Mouse (Mus musculus) lung, postnatal 0 days (tissue): ENCODE results near the gene Mcm3ap. TPM values are rescaled to one million over a fixed set of nuclear protein-coding genes. Genes with fewer than 3 reads are reported as not detected.
A peak's percentile ranks its signal among the peaks of the same experiment; 100 is the strongest.

ENCODE experiments used
- ATAC-seq: fragments of 200-750 bp; cut with Nextera tagmentation; 2 replicates; pipeline ENCODE4 v1.8.0; 2017; ENCODE audit warnings: moderate library complexity
- DNase-seq: peaks from one replicate; pipeline ENCODE4 v3.0.0-alpha.2; 2016; ENCODE audit warnings: low spot score
- H3K27ac ChIP-seq: fragments of 300-500 bp; sonication (generic); 2 replicates; pipeline ENCODE4 v1.5.1; 2014; ENCODE audit warnings: antibody characterized with exemption, mild to moderate bottlenecking, low read length, mixed read lengths
- H3K27me3 ChIP-seq: fragments of 300-500 bp; sonication (generic); replicated peaks from 2 replicates; pipeline ENCODE4 v1.6.1; 2014; ENCODE audit warnings: low read length, mixed read lengths; ENCODE audit not compliant: insufficient read depth
- H3K36me3 ChIP-seq: fragments of 300-500 bp; sonication (generic); 2 replicates; pipeline ENCODE4 v1.6.1; 2014; ENCODE audit warnings: low read length, mixed read lengths; ENCODE audit not compliant: insufficient read depth
- H3K4me1 ChIP-seq: fragments of 300-500 bp; sonication (generic); 2 replicates; pipeline ENCODE4 v1.6.1; 2014; ENCODE audit warnings: antibody characterized with exemption, low read depth, low read length, mixed read lengths; ENCODE audit not compliant: insufficient read depth
- H3K4me2 ChIP-seq: fragments of 300-500 bp; sonication (generic); replicated peaks from 2 replicates; pipeline ENCODE4 v1.6.1; 2014; ENCODE audit warnings: low read depth, mild to moderate bottlenecking, low read length, moderate library complexity, mixed read lengths
- H3K4me3 ChIP-seq: fragments of 300-500 bp; sonication (generic); 2 replicates; pipeline ENCODE4 v1.5.1; 2014; ENCODE audit warnings: low read depth, low read length
- H3K9ac ChIP-seq: fragments of 300-500 bp; sonication (generic); replicated peaks from 2 replicates; pipeline ENCODE4 v1.6.1; 2014; ENCODE audit warnings: low read depth, mild to moderate bottlenecking
- H3K9me3 ChIP-seq: fragments of 300-500 bp; sonication (generic); 2 replicates; pipeline ENCODE4 v1.6.1; 2016; ENCODE audit warnings: low read length, mixed read lengths
- CTCF ChIP-seq: IDR thresholded peaks from 2 replicates; pipeline ENCODE4 v1.5.1; 2016; ENCODE audit warnings: antibody characterized with exemption, mild to moderate bottlenecking
- EP300 ChIP-seq: IDR thresholded peaks from 2 replicates; pipeline ENCODE4 v1.6.1; 2016; ENCODE audit warnings: antibody characterized with exemption, mild to moderate bottlenecking, control low read depth
- WGBS: fragments of 180-500 bp; shearing (Covaris S2); extraction: QIAGEN DNeasy Blood & Tissue Kit; methylation state at CpG from one replicate; pipeline ENCODE4 v1.1.7; 2014; 5-methylcytosine and 5-hydroxymethylcytosine counted together
- polyA plus RNA-seq: library from polyadenylated mRNA; unstranded; fragments of >200 nt; fragmentation: Nextera tagmentation; extraction: Ambion mirVana; gene quantifications from 2 replicates; pipeline ENCODE4 v1.2.1, GENCODE M21; 2015

The Mcm3ap gene
- polyA plus RNA-seq, 1 experiment from 2014 or later, result 41.9 TPM

- Histone ChIP-seq H3K4me1 (no peaks in the 10 kb centered on the region), H3K27me3 (no peaks in the 10 kb centered on the region), H3K9me3 (no peaks in the 10 kb centered on the region), H3K4me2 (no peak overlapping the region), H3K4me3 (no peak overlapping the region), H3K36me3 (peaks cover 34% of the 10 kb centered on the region; the same call in 1 of the 2 replicates), H3K9ac (no peak overlapping the region), H3K27ac (no peak overlapping the region)
- no peak for TF ChIP-seq EP300
- no peak for TF ChIP-seq CTCF
- DNase-seq (no peak), ATAC-seq (no peak)
- WGBS, result 85% methylated on average over 7 of the region's 7 CpGs
Observed at GRCm38 (mm10) chr10:76505865-76506264, 37.1 kb downstream of the Mcm3ap start.

DNA sequence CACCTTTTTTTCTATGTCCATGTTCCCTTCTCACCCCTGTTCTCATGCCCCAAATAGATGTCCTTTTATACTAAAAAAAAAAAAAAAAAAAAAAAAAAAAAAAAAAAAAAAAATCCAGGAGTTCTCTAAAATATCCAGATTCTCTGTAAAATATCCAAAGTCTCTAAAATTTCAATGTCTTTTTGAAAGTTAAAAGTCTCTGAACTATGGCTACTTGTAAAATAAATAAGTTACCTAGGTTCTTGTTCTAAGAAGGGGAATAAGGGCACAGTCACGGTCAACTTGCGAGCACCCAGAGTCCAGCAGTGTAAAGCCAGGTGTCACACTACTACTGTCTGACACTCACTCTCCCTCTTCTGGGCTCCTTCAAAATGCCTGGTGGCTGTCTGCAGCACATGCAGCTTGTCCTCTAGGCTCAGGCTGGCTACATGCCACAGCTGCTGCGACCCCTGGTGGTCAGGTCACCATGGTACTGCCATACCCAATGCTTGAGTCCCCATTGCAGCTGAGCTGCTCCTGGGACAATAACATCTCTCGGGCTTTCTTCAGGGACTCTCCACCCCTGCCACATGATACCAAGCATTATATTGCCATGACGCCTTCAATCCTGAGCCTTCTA lies 44.3 kb downstream of the Mcm3ap start:
- H3K27ac ChIP-seq, result no peak overlapping the region
- peak; percentile 87 for ATAC-seq
- no peak for TF ChIP-seq EP300
- peak; percentile 91 for TF ChIP-seq CTCF
- H3K4me2 ChIP-seq, result no peak overlapping the region
- DNase-seq, result peak; percentile 87
- H3K4me3 ChIP-seq, result no peak overlapping the region
- WGBS, result 46% methylated on average over 5 of the region's 5 CpGs
- no peaks in the 10 kb centered on the region for H3K9me3 ChIP-seq
- H3K36me3 ChIP-seq, result peaks cover 27% of the 10 kb centered on the region; the same call in 1 of the 2 replicates
- no peaks in the 10 kb centered on the region for H3K27me3 ChIP-seq
- H3K4me1 ChIP-seq, result no peaks in the 10 kb centered on the region
- H3K9ac ChIP-seq, result no peak overlapping the region

DNA sequence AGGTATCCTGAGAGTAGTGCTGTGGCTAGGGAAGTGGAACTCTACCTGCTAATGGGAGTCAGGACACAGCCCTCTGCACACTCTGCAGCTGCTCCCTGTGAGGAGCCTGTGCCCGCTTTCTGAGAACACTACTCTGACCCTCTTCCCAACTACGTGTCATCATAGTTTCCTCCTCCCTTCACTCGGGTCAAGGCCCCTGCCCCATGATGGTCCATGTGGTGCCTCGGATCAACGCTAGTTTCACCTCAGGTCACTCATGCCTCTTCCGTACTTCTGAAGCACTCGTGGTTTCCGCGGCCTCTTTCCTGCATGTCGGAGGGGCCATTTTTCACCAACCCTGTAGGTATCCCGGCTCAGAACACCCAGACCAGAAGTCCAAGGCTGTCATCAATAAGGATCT lies 62.2 kb downstream of the Mcm3ap start:
- no peaks in the 10 kb centered on the region for H3K9me3 ChIP-seq
- no peaks in the 10 kb centered on the region for H3K27me3 ChIP-seq
- H3K4me2 ChIP-seq, result peak overlapping the region; percentile 76
- H3K4me1 ChIP-seq, result peaks cover 4% of the 10 kb centered on the region; the same call in 1 of the 2 replicates
- 4% methylated on average over 11 of the region's 11 CpGs for WGBS
- H3K9ac ChIP-seq, result no peak overlapping the region; the same call in 1 of the 2 replicates
- DNase-seq (no peak), ATAC-seq (no peak)
- no peak for TF ChIP-seq EP300
- TF ChIP-seq CTCF, result no peak
- no peaks in the 10 kb centered on the region for H3K36me3 ChIP-seq
- no peak overlapping the region for H3K27ac ChIP-seq
- H3K4me3 ChIP-seq, result peak overlapping the region; percentile 47

DNA sequence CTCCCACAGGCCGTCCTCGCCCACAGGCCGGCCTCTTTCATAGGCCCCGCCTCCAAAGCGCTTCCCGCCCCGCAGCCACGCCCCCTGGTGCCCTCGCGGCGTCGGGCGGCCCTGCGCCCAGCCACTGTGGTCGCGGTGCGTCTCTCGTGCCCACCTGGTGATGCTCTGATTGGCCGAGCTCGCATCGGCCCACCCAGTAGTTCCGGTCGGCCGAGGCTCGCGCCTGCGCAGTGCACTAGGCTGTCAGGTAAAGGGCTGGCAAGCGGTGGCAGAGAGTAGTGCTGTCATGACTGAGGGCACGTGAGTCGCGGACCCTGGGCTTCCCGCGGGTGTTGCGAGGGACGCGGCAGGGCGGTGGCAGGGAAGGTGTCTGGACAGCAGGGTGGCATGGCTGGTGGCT lies 62.6 kb downstream of the Mcm3ap start, which contains the start of gene Lss:
TSS of gene Lss (plus strand) at position 214 of the 400 bp plus-strand sequence.
- Histone ChIP-seq H3K36me3 (no peaks in the 10 kb centered on the region), H3K4me1 (peaks cover 4% of the 10 kb centered on the region; the same call in 1 of the 2 replicates), H3K9ac (peak within 1 kb of the TSS; percentile 45), H3K4me3 (peak within 1 kb of the TSS; percentile 47), H3K27me3 (no peaks in the 10 kb centered on the region), H3K4me2 (peak within 1 kb of the TSS; percentile 76), H3K27ac (peak within 1 kb of the TSS; percentile 11; the same call in 1 of the 2 replicates), H3K9me3 (no peaks in the 10 kb centered on the region)
- ATAC-seq (peak; percentile 100), DNase-seq (peak; percentile 97)
- 0% methylated on average over 32 of the region's 37 CpGs for WGBS
- TF ChIP-seq EP300 (no peak), CTCF (peak; percentile 57)

DNA sequence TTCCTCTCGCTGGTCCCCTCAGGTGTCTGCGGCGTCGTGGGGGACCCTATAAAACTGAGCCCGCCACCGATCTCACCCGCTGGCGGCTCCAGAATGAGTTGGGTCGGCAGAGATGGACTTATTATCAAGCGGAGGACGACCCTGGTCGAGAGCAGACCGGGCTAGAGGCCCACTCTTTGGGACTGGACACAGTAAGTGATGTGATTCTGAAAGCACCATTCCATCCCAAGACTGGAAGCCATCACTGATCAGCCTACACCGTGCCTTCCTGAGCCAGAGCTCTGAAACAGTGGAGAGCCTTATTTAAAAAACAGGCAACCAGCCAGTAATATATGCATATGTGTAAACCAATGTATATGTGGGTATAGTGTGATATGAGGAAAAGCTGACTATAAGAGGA lies 63.1 kb downstream of the Mcm3ap start:
- peak overlapping the region; percentile 45 for H3K9ac ChIP-seq
- no peak for TF ChIP-seq EP300
- no peak for TF ChIP-seq CTCF
- no peaks in the 10 kb centered on the region for H3K27me3 ChIP-seq
- H3K36me3 ChIP-seq, result no peaks in the 10 kb centered on the region
- 3% methylated on average over 14 of the region's 14 CpGs for WGBS
- H3K4me3 ChIP-seq, result peak overlapping the region; percentile 47
- H3K4me2 ChIP-seq, result peak overlapping the region; percentile 76
- H3K4me1 ChIP-seq, result peaks cover 4% of the 10 kb centered on the region; the same call in 1 of the 2 replicates
- H3K27ac ChIP-seq, result peak overlapping the region; percentile 11; the same call in 1 of the 2 replicates
- no peak; the same call in 1 of the 2 replicates for ATAC-seq
- no peak for DNase-seq
- no peaks in the 10 kb centered on the region for H3K9me3 ChIP-seq

DNA sequence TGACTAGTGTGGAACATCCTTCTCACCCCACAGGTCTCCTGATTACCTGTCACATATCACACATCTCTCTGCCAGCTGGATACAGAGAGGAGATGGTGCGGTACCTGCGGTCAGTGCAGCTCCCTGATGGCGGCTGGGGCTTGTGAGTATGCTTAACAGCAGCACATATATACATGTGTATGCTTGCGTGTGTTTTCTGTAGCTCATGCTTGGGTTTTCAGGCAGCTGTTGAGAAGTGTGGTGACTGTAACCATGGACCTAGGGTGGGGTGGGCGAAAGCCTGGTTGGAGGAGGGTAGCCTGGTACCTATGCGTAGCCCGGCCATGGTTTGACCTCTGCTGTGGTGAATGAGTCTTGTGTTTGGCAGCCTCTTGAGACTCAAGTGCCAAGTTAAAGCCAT lies 66.8 kb downstream of the Mcm3ap start:
- no peaks in the 10 kb centered on the region for H3K36me3 ChIP-seq
- H3K4me1 ChIP-seq, result peaks cover 4% of the 10 kb centered on the region; the same call in 1 of the 2 replicates
- 92% methylated on average over 7 of the region's 7 CpGs for WGBS
- H3K27ac ChIP-seq, result no peak overlapping the region
- no peaks in the 10 kb centered on the region for H3K27me3 ChIP-seq
- TF ChIP-seq EP300, result no peak
- no peak for TF ChIP-seq CTCF
- ATAC-seq (no peak), DNase-seq (no peak)
- no peak overlapping the region for H3K9ac ChIP-seq
- no peak overlapping the region for H3K4me3 ChIP-seq
- H3K4me2 ChIP-seq, result no peak overlapping the region
- H3K9me3 ChIP-seq, result no peaks in the 10 kb centered on the region
